Mouse (Mus musculus) small intestine, adult 2 months (tissue): ENCODE results near the gene Dock8.

Experiments
- CTCF ChIP-seq: fragments of 200-500 bp; IDR thresholded peaks from 2 replicates; pipeline ENCODE4 v1.5.1; 2012; ENCODE audit warnings: low read depth, mild to moderate bottlenecking, control low read depth, inconsistent platforms, low read length, moderate library complexity, mixed read lengths; ENCODE audit not compliant: insufficient replicate concordance, insufficient read length; ENCODE audit errors: extremely low read depth
- POLR2A ChIP-seq: fragments of 200-500 bp; IDR thresholded peaks from 2 replicates; pipeline ENCODE4 v1.6.1; 2012; ENCODE audit warnings: low read depth, mild to moderate bottlenecking, control low read depth, inconsistent platforms, low read length, moderate library complexity

DNA sequence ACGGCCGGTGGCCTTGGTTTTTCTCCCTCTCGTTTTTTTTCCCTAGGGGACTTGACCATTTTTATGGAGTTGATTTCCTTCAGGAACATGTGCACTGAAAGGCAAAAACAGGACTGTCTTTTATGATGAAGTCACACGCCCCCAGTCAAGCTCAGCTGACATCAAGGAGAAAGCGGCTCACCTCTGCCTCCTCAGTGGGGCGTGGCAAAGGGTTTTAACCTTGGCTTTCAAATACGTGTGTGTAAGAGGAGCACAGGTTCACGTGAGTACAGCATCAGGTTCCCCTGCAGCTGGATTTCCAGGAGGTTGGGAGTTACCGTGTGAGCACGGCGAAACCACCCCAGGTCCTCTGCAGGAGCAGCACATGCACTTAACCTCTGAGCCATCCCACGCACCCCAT is 203.7 kb downstream of the Dock8 start:
- TF ChIP-seq CTCF (no peak), POLR2A (no peak)
